Mouse (Mus musculus) gastrocnemius, postnatal 36 days (tissue): ENCODE measurements around the gene Pde10a. TPM values are rescaled to one million over a fixed set of nuclear protein-coding genes. Genes with fewer than 3 reads are reported as not detected.

Experiments
- DNase-seq, 2 experiments: peaks; one replicate each; pipeline ENCODE4 v3.0.0; 2022
- intact Hi-C: fragments of 180-260 bp; cut with DNase I; formaldehyde crosslinking; loops from one replicate; pipeline ENCODE4 v1.15.1; 2025
- total RNA-seq, 2 experiments: library from RNA; stranded (reverse); gene quantifications; 2 replicates each; pipeline ENCODE4 v1.2.3; 2021

The Pde10a gene
- total RNA-seq, 2 experiments from 2014 or later = 3.9 to 4.5 TPM

- DNase-seq = no peak
- intact Hi-C loops = loop anchor here (5.0 kb wide), 1 partner anchor 1953 kb away; no protein-coding TSS in a partner anchor
Measured at GRCm38 (mm10) chr17:8724464-8724974, 199.3 kb downstream of the Pde10a start.

- no peak for DNase-seq
- intact Hi-C loops = no loop called here
Measured at GRCm38 (mm10) chr17:8728646-8729045, 203.5 kb downstream of the Pde10a start.

GRCm38 (mm10) chr17:8729808-8730207 lies 204.6 kb downstream of the Pde10a start:
- no peak for DNase-seq
- intact Hi-C loops = loop anchor here (10.0 kb wide), 1 partner anchor 205 kb away; no protein-coding TSS in a partner anchor

GRCm38 (mm10) chr17:8731073-8731472 lies 205.9 kb downstream of the Pde10a start:
- intact Hi-C loops = loop anchor here (10.0 kb wide), 1 partner anchor 204 kb away; no protein-coding TSS in a partner anchor
- DNase-seq = no peak

- DNase-seq = no peak
- intact Hi-C loops = loop anchor here (10.0 kb wide), 1 partner anchor 199 kb away; no protein-coding TSS in a partner anchor
Measured at GRCm38 (mm10) chr17:8736259-8736658, 211.1 kb downstream of the Pde10a start.

GRCm38 (mm10) chr17:8742772-8743171 lies 217.6 kb downstream of the Pde10a start:
- DNase-seq = no peak
- intact Hi-C loops = no loop called here

- intact Hi-C loops = no loop called here
- no peak for DNase-seq
Measured at GRCm38 (mm10) chr17:8745334-8745733, 220.2 kb downstream of the Pde10a start.

- no peak for DNase-seq
- intact Hi-C loops = no loop called here
Measured at GRCm38 (mm10) chr17:8749426-8749825, 224.3 kb downstream of the Pde10a start.

- intact Hi-C loops = no loop called here
- DNase-seq = no peak
Measured at GRCm38 (mm10) chr17:8757576-8757975, 232.4 kb downstream of the Pde10a start.

- DNase-seq = no peak
- intact Hi-C loops = no loop called here
Measured at GRCm38 (mm10) chr17:8763248-8763647, 238.1 kb downstream of the Pde10a start.

- intact Hi-C loops = no loop called here
- DNase-seq = no peak
Measured at GRCm38 (mm10) chr17:8765987-8766576, 240.9 kb downstream of the Pde10a start.

GRCm38 (mm10) chr17:8769155-8769554 lies 244.0 kb downstream of the Pde10a start:
- intact Hi-C loops = no loop called here
- DNase-seq = no peak

GRCm38 (mm10) chr17:8773391-8773790 lies 248.2 kb downstream of the Pde10a start:
- no peak for DNase-seq
- intact Hi-C loops = no loop called here

GRCm38 (mm10) chr17:8774301-8774700 lies 249.1 kb downstream of the Pde10a start:
- intact Hi-C loops = no loop called here
- DNase-seq = no peak

GRCm38 (mm10) chr17:8775571-8776161 lies 250.5 kb downstream of the Pde10a start:
- intact Hi-C loops = no loop called here
- DNase-seq = no peak

- intact Hi-C loops = no loop called here
- DNase-seq = no peak
Measured at GRCm38 (mm10) chr17:8777710-8778109, 252.5 kb downstream of the Pde10a start.

GRCm38 (mm10) chr17:8778839-8779238 lies 253.7 kb downstream of the Pde10a start:
- DNase-seq = no peak
- intact Hi-C loops = no loop called here

GRCm38 (mm10) chr17:8780484-8780883 lies 255.3 kb downstream of the Pde10a start:
- intact Hi-C loops = loop anchor here (5.0 kb wide), 1 partner anchor 73 kb away; no protein-coding TSS in a partner anchor

GRCm38 (mm10) chr17:8781040-8781439 lies 255.9 kb downstream of the Pde10a start:
- intact Hi-C loops = loop anchor here (5.0 kb wide), 1 partner anchor 74 kb away; no protein-coding TSS in a partner anchor
- no peak for DNase-seq

More at GRCm38 (mm10) chr17:8780484-8780883, 255.3 kb downstream of the Pde10a start:
- no peak for DNase-seq

- intact Hi-C loops = loop anchor here (5.0 kb wide), 1 partner anchor 74 kb away; no protein-coding TSS in a partner anchor
- DNase-seq = no peak
Measured at GRCm38 (mm10) chr17:8781576-8781975, 256.4 kb downstream of the Pde10a start.

GRCm38 (mm10) chr17:8785908-8786307 lies 260.7 kb downstream of the Pde10a start:
- no peak for DNase-seq
- intact Hi-C loops = no loop called here

- intact Hi-C loops = no loop called here
- DNase-seq = no peak
Measured at GRCm38 (mm10) chr17:8786484-8786883, 261.3 kb downstream of the Pde10a start.
